Mouse (Mus musculus): ENCODE data around the gene Gm43552.

- TF ChIP-seq POLR2A (IDR thresholded peaks at IDR 0.05; ENCODE audit: insufficient read length, low read depth) (no peak), MYOG (IDR thresholded peaks at IDR 0.05; ENCODE audit: control insufficient read depth in 1 of 3, insufficient read depth in 1 of 3, insufficient read length in 2 of 3, low read depth in 2 of 3) (no peak), USF1 (IDR thresholded peaks at IDR 0.05; ENCODE audit: low read depth) (no peak), POLR2AphosphoS2 (IDR thresholded peaks at IDR 0.05; ENCODE audit: insufficient read length, low read depth) (no peak), MAX (IDR thresholded peaks at IDR 0.05; ENCODE audit: low read depth) (no peak), TCF3 (IDR thresholded peaks at IDR 0.05; ENCODE audit: insufficient read length, low read depth) (no peak)
Observed at GRCm38 (mm10) chr5:65535457-65536067, 42.9 kb upstream of the Gm43552 start.
